Mouse (Mus musculus): ENCODE data around the gene Ranbp3l. TPM values are rescaled to one million over a fixed set of nuclear protein-coding genes. Genes with fewer than 3 reads are reported as not detected.

Ranbp3l gene
- polyA plus RNA-seq, 1 experiment from 2014 or later = 0.28 TPM

DNA sequence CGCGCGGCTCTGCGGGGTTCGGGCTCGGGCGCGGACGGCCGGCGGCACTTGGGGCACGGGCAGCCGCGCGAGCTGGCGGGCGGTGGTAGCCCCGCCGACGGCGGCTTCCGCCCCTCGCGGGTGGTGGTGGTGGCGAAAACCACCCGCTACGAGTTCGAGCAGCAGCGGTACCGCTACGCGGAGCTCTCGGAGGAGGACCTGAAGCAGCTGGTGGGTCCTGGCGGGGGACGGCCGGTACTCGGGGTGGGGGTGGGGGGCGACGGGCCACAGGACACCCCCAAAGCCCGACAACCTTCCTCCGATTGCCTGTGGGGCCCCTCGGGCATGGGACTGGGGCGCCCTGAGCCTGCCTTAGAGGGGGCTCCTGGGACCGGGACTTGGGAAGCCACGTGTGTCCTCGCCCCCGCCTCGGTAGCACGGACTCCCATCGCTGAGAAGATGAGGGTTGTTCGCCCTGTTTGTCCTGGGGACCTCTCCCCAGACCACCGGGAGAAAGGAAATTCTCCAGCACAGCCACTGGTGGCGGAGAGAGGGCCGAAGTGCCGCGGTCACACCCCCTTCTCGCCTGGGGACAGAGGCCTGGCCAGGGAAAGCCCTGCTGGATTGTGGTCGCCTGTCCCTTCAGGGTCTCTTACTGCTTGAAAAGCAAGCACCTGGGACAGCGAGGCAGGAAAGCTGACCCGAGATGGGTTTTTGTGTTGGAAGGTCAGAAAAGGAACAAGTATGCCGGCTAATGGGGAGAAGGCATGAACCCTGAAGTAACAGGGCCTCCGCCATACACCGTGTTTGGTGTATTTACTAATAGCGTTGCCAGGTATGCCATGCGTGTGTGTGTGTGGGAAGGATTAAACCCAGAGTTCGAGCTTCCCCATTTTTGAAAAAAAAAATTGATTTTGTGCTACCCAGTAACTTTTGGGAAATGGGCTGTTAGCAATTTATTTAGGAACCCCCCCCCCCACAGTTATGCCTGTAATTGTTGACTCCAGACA, 104.1 kb downstream of the Ranbp3l start:
- WGBS (ENCODE audit: insufficient replicate concordance) = under 1% methylated on average over 57 of the region's 66 CpGs
- Histone ChIP-seq H3K4me2 (peak overlapping the region; percentile 81), H3K9me3 (replicated peaks) (no peaks in the 10 kb centered on the region), H3K27me3 (no peaks in the 10 kb centered on the region), H3K4me3 (replicated peaks) (peak overlapping the region; percentile 99), H3K36me3 (peaks cover 17% of the 10 kb centered on the region), H3K27ac (peak overlapping the region; percentile 100), H3K9ac (peak overlapping the region; percentile 100), H3K4me1 (replicated peaks) (peaks cover 51% of the 10 kb centered on the region)
- DNase-seq (peak; percentile 54), ATAC-seq (ENCODE audit: low read depth) (no peak)

DNA sequence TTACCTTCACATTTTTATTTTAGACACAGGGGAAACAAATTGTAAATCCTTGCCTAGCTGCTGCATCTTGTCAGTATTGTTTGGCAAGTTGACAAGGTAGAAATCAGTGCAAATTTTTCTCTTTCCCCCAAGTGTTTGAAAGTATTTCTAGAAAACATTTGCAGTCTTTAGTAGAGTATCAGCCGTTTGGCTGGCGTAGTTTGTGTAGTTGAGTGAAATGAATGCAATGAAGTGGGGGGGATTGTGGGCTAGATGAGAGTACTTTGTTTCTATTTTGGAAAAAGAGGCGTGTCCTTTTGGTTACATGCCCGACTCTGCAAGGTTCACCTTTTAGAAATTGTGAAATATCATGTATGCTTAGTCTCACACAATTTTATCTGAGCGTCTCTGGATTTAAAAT, 104.9 kb downstream of the Ranbp3l start:
- Histone ChIP-seq H3K9me3 (replicated peaks) (no peaks in the 10 kb centered on the region), H3K9ac (peak overlapping the region; percentile 100), H3K27me3 (no peaks in the 10 kb centered on the region), H3K36me3 (peaks cover 22% of the 10 kb centered on the region), H3K4me3 (replicated peaks) (peak overlapping the region; percentile 99), H3K4me2 (peak overlapping the region; percentile 81), H3K27ac (peak overlapping the region; percentile 100), H3K4me1 (replicated peaks) (peaks cover 53% of the 10 kb centered on the region)
- ATAC-seq (ENCODE audit: low read depth) (no peak), DNase-seq (no peak)
- WGBS (ENCODE audit: insufficient replicate concordance) = 2% methylated on average over 5 of the region's 5 CpGs

- ATAC-seq (ENCODE audit: low read depth) = no peak
- no peak for DNase-seq
- 8% methylated on average over 12 of the region's 12 CpGs for WGBS (ENCODE audit: insufficient replicate concordance)
Observed at GRCm38 (mm10) chr15:9073067-9073608, 105.4 kb downstream of the Ranbp3l start.

DNA sequence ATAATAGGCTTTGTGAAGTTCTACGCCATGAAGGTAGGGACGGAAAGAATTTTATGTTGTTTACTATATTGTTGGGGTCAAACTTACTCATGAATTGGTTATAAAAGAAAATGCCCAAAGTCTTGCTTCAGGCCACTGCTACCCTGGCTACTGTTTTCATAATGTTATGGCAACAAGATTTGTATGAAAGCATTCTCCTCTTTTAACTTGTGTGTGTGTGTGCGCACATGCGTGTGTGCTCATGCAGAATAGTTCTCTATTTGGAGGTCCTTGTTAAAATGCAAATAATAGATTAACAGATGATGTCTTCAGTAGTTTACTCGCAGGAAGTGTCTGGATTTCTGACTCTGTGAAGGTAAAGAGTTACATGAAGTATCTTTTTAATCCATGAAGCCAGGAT, 105.9 kb downstream of the Ranbp3l start:
- Histone ChIP-seq H3K9me3 (replicated peaks) (no peaks in the 10 kb centered on the region), H3K4me1 (replicated peaks) (peaks cover 63% of the 10 kb centered on the region), H3K9ac (peak overlapping the region; percentile 100), H3K4me3 (replicated peaks) (peak overlapping the region; percentile 99), H3K27me3 (no peaks in the 10 kb centered on the region), H3K4me2 (peak overlapping the region; percentile 81), H3K36me3 (peaks cover 22% of the 10 kb centered on the region), H3K27ac (peak overlapping the region; percentile 100)
- DNase-seq = no peak
- 28% methylated on average over 5 of the region's 5 CpGs for WGBS (ENCODE audit: insufficient replicate concordance)
- no peak for ATAC-seq (ENCODE audit: low read depth)

More at GRCm38 (mm10) chr15:9073067-9073608, 105.4 kb downstream of the Ranbp3l start:
- H3K27me3 ChIP-seq = no peaks in the 10 kb centered on the region
- peak overlapping the region; percentile 100 for H3K27ac ChIP-seq
- peak overlapping the region; percentile 99 for H3K4me3 ChIP-seq (replicated peaks)
- peak overlapping the region; percentile 81 for H3K4me2 ChIP-seq
- H3K4me1 ChIP-seq (replicated peaks) = peaks cover 57% of the 10 kb centered on the region
- H3K9ac ChIP-seq = peak overlapping the region; percentile 100
- no peaks in the 10 kb centered on the region for H3K9me3 ChIP-seq (replicated peaks)
- H3K36me3 ChIP-seq = peaks cover 22% of the 10 kb centered on the region

DNA sequence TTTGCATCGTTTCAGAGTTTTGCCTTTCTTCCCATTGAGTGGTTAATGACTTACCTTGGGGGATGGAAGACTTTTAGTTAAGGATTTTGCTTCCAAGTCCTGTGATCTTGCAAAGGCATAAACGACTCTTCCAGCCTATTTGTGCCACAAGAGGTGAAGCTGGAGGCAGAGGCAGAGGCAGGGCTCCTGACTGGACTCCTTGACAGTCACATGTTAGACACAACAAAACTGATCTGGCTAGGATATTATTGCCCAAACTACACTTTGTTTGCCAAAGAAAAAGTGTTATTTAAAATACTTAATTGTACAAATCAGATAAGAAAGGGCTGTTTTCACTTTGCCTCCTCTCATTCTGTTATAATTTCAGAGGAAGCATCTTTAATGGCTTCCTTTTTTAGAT, 106.4 kb downstream of the Ranbp3l start:
- Histone ChIP-seq H3K4me2 (peak overlapping the region; percentile 81), H3K27ac (peak overlapping the region; percentile 100), H3K27me3 (no peaks in the 10 kb centered on the region), H3K4me3 (replicated peaks) (peak overlapping the region; percentile 99), H3K9ac (peak overlapping the region; percentile 100), H3K36me3 (peaks cover 22% of the 10 kb centered on the region), H3K4me1 (replicated peaks) (peaks cover 65% of the 10 kb centered on the region), H3K9me3 (replicated peaks) (no peaks in the 10 kb centered on the region)
- 7% methylated on average over 2 of the region's 2 CpGs for WGBS (ENCODE audit: insufficient replicate concordance)
- ATAC-seq (ENCODE audit: low read depth) = no peak
- DNase-seq = no peak

DNA sequence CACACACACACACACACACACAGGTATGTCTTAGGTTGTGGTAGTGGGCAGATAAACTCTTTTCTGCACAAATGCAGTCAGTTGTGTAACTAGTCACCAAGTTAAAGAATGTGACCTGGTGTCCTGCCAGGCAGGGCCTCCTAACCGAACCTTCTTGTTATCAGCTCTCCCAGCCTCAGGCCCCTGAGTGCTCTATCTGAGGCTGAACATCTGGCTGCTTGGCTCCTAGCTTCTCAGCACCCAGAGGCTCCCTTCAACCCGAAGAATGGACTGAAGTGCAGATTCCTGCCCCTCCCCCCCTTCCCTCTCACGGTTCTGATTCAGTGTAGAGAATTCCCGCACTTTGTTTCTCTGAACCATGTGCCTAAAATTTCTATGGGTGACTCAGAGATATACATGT, 106.9 kb downstream of the Ranbp3l start:
- Histone ChIP-seq H3K4me1 (replicated peaks) (peaks cover 66% of the 10 kb centered on the region), H3K27me3 (no peaks in the 10 kb centered on the region), H3K27ac (peak overlapping the region; percentile 100), H3K4me2 (peak overlapping the region; percentile 81), H3K4me3 (replicated peaks) (peak overlapping the region; percentile 99), H3K36me3 (peaks cover 22% of the 10 kb centered on the region), H3K9ac (peak overlapping the region; percentile 100), H3K9me3 (replicated peaks) (no peaks in the 10 kb centered on the region)
- WGBS (ENCODE audit: insufficient replicate concordance) = 2% methylated on average over 4 of the region's 4 CpGs
- ATAC-seq (ENCODE audit: low read depth) (peak; percentile 79), DNase-seq (peak; percentile 89)

- Histone ChIP-seq H3K9ac (peak overlapping the region; percentile 100), H3K4me2 (peak overlapping the region; percentile 81), H3K9me3 (replicated peaks) (no peaks in the 10 kb centered on the region), H3K4me3 (replicated peaks) (peak overlapping the region; percentile 99), H3K27me3 (no peaks in the 10 kb centered on the region), H3K27ac (peak overlapping the region; percentile 100), H3K36me3 (peaks cover 22% of the 10 kb centered on the region), H3K4me1 (replicated peaks) (peaks cover 66% of the 10 kb centered on the region)
- no peak for DNase-seq
- WGBS (ENCODE audit: insufficient replicate concordance) = 28% methylated on average over 14 of the region's 14 CpGs
- ATAC-seq (ENCODE audit: low read depth) = no peak
Observed at GRCm38 (mm10) chr15:9075608-9076200, 108.0 kb downstream of the Ranbp3l start.

DNA sequence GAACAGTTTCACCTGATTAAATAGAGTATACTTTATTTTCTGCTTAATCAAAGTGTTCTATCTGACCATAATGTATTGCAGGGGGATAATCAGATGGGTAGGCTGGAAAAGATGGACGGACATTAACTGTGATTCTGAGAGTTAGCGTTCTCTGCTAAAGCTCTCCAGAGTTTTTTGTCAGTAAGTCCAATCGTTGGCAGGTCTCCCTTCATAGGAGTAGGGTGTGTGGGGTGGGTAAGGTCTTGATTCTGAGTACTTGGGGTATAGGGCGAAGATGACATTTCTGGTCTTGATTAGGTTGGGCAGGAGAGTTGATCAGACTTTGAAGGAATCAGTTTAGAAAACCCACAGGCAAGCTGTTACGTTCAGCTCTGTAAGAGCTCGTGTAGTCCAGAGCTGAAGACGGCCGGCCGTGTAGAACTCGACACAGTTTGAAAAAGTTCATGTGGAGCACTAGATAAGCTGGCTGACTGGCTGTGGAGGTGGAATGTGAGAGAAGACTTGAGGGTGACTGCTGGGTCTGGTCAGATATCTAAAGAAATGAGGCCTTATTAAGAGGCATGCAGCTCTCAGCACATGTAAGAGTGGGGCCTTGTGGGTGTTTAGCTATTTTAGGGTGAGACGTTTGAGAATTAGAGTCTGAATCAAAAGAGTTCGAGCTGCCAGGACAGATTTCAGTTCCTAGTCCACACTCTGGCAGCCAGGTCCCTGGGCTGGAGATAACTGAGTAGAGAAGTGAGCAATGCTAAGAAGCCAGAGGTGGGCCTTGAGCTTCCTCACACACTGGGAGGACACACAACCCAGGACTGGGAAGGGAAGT, 110.9 kb downstream of the Ranbp3l start:
- H3K9me3 ChIP-seq (replicated peaks) = no peaks in the 10 kb centered on the region
- peak overlapping the region; percentile 79 for H3K9ac ChIP-seq
- peak overlapping the region; percentile 100 for H3K27ac ChIP-seq
- H3K4me1 ChIP-seq (replicated peaks) = peaks cover 91% of the 10 kb centered on the region
- H3K4me2 ChIP-seq = peak overlapping the region; percentile 77
- ATAC-seq (ENCODE audit: low read depth) (peak; percentile 77), DNase-seq (peak; percentile 74)
- H3K36me3 ChIP-seq = peaks cover 44% of the 10 kb centered on the region
- WGBS (ENCODE audit: insufficient replicate concordance) = 11% methylated on average over 12 of the region's 12 CpGs
- no peaks in the 10 kb centered on the region for H3K27me3 ChIP-seq
- peak overlapping the region; percentile 50 for H3K4me3 ChIP-seq (replicated peaks)

DNA sequence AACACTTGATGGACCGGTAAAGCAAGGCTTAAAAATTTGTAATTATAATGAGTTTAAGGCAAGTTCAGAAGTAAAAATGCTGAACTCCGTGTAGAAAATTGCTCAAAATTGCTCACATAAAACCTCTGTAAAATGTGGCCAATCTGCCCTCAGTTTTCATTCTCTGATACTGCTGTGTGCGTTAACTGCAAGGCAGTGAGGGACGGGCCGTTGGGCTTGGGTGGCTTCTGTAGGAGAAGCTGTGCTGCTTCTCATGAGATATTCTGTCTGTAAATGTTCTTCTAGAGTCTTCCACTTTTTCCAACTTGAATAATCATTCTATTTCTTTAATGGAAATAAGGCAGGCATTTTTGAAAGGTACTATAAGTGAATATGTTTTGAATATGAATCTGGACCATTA, 111.9 kb downstream of the Ranbp3l start:
- peaks cover 53% of the 10 kb centered on the region for H3K36me3 ChIP-seq
- peak overlapping the region; percentile 100 for H3K27ac ChIP-seq
- H3K4me2 ChIP-seq = peak overlapping the region; percentile 77
- H3K4me3 ChIP-seq (replicated peaks) = peak overlapping the region; percentile 50
- H3K27me3 ChIP-seq = no peaks in the 10 kb centered on the region
- no peak for ATAC-seq (ENCODE audit: low read depth)
- 19% methylated on average over 5 of the region's 5 CpGs for WGBS (ENCODE audit: insufficient replicate concordance)
- no peak for DNase-seq
- H3K9ac ChIP-seq = peak overlapping the region; percentile 79
- no peaks in the 10 kb centered on the region for H3K9me3 ChIP-seq (replicated peaks)
- peaks cover 90% of the 10 kb centered on the region for H3K4me1 ChIP-seq (replicated peaks)

GRCm38 (mm10) chr15:9080206-9080605, 112.5 kb downstream of the Ranbp3l start:
- H3K4me1 ChIP-seq (replicated peaks) = peaks cover 90% of the 10 kb centered on the region
- no peaks in the 10 kb centered on the region for H3K27me3 ChIP-seq
- no peak for DNase-seq
- 9% methylated on average over 4 of the region's 4 CpGs for WGBS (ENCODE audit: insufficient replicate concordance)
- peak overlapping the region; percentile 100 for H3K27ac ChIP-seq
- peak overlapping the region; percentile 50 for H3K4me3 ChIP-seq (replicated peaks)
- peak overlapping the region; percentile 58 for H3K9ac ChIP-seq
- H3K4me2 ChIP-seq = peak overlapping the region; percentile 77
- H3K36me3 ChIP-seq = peaks cover 57% of the 10 kb centered on the region
- no peaks in the 10 kb centered on the region for H3K9me3 ChIP-seq (replicated peaks)
- ATAC-seq (ENCODE audit: low read depth) = peak; percentile 20; the same call in 1 of the 2 replicates
